Mouse (Mus musculus) kidney, postnatal 10 days (tissue): ENCODE measurements around the gene Prtn3.
A peak's percentile ranks its signal among the peaks of the same experiment; 100 is the strongest.

Experiments used
- DNase-seq: peaks from one replicate; pipeline ENCODE4 v3.0.0; 2021; ENCODE audit warnings: mixed read lengths

The Prtn3 gene

DNA sequence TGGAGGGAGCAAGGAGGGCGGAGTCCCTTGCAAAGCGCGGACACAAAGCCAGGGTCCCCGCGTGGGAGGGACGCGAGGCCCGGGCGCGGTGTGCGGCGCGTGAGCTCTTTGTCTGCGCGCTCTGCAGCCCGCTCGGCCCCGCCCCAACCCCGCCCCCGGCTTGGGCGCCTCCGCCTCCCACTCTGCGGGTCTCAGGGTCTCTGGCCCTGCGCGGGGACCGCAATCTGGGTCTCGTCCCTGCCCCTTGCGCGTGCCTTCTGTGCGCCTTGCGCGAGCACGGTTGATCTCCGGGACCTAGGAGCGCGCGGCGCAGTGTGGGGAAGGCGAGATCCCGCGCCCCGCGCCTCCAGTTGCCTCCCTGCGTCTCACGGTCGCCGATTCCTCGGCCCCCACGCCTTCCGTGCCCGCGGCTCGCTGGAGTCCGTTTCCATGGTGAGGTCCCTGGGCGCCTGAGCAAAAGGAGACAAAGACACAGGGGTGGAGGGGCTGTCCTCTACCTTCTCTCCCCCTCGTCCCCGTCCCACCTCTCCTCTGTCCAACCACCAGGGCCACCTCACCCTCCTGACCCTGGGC lies at the start of gene Prtn3, which contains the start of gene Plppr3:
Gene Prtn3, plus strand, starts transcription at position 187 of the 573 bp plus-strand sequence.
Gene Plppr3, minus strand, starts transcription at position 345 of the 573 bp plus-strand sequence.
- DNase-seq = peak; percentile 68

DNA sequence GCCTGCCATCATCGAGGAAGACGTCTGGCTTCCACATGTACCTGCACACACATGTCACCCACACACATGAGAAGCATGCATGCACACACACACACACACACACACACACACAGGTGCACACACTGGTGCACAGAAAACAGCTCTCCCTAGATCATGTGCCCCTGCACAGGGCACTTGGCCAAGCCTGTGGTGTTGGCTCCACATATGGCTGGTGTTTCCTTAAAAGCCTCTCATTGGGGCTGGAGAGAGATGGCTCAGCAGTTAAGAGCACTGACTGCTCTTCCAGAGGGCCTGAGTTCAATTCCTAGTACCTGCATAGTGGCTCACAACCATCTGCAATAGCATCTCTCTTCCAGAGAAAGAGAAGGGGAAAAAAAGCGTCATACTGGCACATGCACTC lies 42.7 kb upstream of the Prtn3 start:
- no peak for DNase-seq

GRCm38 (mm10) chr10:79832026-79832785 lies 42.1 kb upstream of the Prtn3 start:
- no peak for DNase-seq

GRCm38 (mm10) chr10:79832786-79833181 lies 41.5 kb upstream of the Prtn3 start:
- DNase-seq = no peak

GRCm38 (mm10) chr10:79834769-79835398 lies 39.4 kb upstream of the Prtn3 start:
- DNase-seq = peak; percentile 90

DNA sequence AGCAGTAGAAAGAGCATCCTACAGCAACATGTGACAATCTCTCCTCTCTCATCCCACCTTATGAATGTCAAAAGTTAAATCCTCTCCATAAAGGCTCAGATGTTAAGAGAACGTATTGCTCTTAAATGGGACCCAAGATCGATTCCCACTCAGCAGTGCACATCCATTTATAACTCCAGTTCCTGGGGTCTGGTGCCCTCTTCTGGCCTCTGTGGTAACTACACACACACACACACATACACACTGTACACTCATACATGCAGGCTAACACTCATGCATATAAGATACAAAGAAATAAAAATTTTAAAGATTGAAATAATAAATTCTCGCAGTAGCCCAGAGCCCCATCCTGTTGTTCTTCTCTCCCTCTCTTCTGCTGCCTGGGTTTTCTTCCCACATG lies 37.4 kb upstream of the Prtn3 start:
- DNase-seq = no peak

DNA sequence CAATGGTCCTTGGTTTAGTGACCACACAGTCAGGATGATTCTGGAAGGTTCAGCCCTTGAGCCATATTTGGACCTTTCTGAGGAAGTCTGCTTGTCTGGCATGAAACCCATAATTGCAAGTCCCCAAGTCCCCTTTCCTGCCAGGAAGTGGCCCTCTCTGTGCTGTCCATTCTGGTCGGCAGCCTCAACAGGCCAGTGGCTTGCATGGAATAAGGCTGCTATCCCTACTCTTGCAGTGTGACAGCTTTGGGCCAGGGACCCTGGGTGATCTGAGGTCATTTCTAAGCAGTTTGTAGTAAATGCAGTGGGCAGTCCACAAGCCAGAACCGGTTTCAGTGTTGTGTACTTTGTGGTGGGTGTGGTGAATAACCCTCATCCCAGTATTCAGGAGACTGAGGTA lies 36.1 kb upstream of the Prtn3 start:
- peak; percentile 47 for DNase-seq

DNA sequence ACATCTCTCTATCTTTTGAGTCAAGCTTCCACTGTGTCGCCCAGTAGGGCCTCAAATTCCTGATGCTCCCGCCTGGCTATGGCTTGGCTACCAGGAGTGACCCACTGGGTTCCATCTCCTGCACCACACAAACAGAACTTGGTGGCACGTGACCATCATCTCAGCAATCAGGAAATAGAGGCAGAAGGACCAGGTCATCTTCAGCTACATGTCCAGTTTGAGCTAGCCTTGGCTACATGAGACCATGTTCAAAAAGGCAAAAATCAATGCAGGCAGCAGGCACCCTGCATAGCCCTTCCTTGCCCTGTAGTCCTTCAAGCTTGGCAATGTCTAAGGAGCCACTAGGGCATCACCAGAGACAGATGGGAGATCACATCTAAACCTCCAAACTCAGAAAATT lies 34.2 kb upstream of the Prtn3 start:
- no peak for DNase-seq

GRCm38 (mm10) chr10:79840644-79841551 lies 33.4 kb upstream of the Prtn3 start:
- peak; percentile 88 for DNase-seq

DNA sequence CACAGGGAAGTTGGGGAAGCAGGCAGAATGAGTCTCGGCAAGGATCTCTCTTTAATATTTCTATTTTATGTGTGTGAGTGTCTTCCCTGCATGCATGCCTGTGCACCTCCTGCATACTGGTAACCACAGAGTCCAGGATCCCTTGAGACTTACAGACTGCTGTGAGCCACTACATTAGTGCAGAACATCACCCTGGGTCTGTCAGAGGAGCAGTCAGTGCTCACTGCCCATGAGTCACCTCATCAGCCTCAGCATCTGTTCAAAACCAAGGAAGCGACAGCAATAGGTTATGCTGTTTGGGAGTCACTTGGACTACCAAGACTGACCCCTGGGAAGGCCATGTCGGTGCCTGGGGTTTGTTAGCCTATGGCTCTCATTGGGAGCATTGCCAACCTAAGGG lies 32.0 kb upstream of the Prtn3 start:
- no peak for DNase-seq

GRCm38 (mm10) chr10:79843476-79843875 lies 30.8 kb upstream of the Prtn3 start:
- peak; percentile 77 for DNase-seq

GRCm38 (mm10) chr10:79846553-79846952 lies 27.7 kb upstream of the Prtn3 start:
- no peak for DNase-seq

GRCm38 (mm10) chr10:79849941-79850628 lies 24.2 kb upstream of the Prtn3 start:
- no peak for DNase-seq

DNA sequence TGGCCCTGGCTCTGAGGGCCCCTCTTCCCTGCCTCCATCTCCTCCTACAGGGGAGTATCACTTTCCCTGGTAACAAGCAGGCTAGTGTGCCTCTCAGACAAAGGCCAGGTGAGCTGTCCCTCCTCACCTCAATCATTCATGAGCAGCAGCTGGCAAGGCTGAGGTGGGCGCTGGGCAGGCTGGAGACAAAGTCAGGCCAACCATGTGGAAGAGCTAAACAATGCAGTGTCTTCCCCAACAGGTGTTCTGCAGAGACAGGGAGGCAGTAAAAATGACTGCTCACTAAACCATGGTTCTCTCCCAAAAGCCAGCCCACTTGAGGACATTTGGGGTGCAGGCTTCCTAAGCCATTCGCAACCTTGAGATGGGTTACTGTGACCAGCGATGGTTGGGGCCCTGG lies 22.6 kb upstream of the Prtn3 start:
- no peak for DNase-seq

DNA sequence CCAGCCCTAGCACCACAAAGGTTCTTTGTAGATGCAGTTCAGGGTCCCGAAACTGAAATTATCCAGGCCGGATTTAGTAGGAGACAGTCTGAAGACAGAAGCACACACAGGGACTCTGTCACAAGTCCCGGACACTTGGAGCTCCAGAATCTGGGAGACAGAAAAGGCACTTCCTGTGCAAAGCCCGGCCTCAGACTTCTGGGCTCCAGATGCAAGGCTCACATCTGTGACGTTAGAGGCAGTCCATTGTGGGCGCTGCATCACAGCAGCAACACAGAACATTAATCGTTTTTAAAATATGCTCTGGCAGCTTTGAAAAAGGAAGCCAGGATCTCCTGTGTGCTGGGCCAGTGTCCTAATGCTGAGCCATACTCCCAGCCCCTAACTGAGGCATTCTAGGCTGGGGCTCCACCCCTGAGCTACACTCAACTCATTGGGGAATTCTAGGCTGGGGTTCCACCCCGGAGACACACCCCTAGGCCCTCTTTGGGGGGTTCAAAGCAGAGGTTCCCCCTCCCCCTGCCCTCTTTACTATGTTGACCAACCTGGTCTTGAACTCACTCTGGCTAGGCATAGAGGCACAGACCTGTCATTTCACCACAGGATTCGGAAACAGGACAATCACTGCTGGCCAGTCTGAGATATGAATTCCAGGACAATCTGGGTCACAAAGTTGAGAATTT lies 22.0 kb upstream of the Prtn3 start:
- DNase-seq = peak; percentile 83

DNA sequence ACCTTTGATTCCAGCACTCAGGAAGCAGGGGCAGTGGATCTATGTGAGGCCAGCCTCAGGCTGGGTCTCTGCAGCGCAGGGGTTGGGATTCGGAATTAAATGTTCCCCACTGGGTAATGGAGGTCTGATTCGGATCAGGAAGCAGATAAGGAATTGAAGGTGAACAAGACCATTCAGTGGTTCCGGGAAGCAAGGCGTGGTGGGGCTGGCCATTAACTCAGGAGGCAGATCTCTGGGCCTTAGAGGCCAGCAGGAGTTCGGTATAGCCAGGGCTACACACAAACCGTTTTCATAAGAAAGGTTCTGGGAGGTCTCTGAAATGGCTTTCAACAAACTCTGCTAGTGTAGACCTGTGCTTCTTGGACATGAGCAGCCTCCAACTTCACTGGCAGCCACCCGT lies 21.4 kb upstream of the Prtn3 start:
- DNase-seq = peak; percentile 41

- DNase-seq = peak; percentile 99
These were observed 20.9 kb upstream of the Prtn3 start for GRCm38 (mm10) chr10:79853392-79853791.

DNA sequence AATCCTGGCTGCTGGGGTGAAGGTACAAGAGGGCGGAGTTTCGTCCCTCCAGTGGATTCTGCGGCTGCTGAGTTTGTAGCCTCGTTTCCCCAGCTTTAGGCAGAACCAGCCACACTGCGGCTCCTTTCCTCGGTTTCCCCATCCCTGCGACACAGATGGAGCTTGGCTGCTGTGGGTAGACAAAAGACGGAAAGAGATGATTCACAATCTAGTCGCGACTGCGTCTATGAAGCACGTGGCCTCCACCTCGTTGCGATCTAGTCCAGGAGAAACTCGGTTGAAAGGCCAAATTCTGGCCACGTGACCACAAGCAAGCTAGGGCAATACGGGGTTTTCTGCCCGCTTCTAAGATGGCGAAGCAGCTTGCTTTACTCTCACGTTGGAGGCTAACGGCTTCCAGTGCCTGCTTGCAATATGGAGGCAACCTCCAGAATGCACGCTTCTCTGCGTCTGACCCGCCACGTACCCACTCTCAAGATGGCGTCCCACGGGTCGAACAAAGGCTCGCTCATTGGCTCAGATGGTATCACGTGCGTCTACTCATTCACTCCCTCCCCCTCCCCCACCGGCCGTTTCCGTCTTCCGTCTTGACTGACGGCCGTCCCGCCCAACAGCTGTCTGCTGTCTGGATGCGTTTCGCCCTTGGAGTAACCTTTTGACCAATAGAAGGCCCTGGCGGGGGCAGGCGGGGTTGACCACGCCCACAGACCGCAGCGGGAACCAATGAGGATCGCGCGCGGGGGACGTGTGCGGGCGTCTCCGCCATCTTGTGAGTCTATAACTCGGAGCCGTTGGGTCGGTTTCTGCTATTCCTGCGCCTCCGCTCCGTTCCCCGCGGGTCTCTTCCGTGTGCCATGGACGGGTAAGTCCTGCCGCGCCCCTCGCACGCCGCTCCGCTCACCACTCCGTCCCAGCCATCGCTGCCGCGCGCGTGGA lies 20.1 kb upstream of the Prtn3 start, which contains the start of gene Ptbp1:
Gene Ptbp1, plus strand, starts transcription at position 568 of the 936 bp plus-strand sequence.
- peak; percentile 100 for DNase-seq

- peak; percentile 87 for DNase-seq
These were observed 19.3 kb upstream of the Prtn3 start for GRCm38 (mm10) chr10:79854801-79855541.
